Mouse (Mus musculus): Measurements from ENCODE around the gene Rpp21. TPM values are rescaled to one million over a fixed set of nuclear protein-coding genes. Genes with fewer than 3 reads are reported as not detected.
"Not testable (repeated sequence)": the region's sequence is repeated elsewhere in the genome, so short reads cannot be mapped to it uniquely, and the experiment has no call there.

Gene Rpp21
- polyA plus RNA-seq, 1 experiment from 2014 or later = 107 TPM

GRCm38 (mm10) chr17:36261511-36262166 lies 3.8 kb upstream of the Rpp21 start:
- H3K4me2 ChIP-seq (replicated peaks) = no peak overlapping the region
- 88% methylated on average over 9 of the region's 9 CpGs for WGBS
- H3K9ac ChIP-seq = no peak overlapping the region
- peaks cover 8% of the 10 kb centered on the region for H3K4me1 ChIP-seq
- H3K27me3 ChIP-seq = no peaks in the 10 kb centered on the region
- H3K9me3 ChIP-seq (replicated peaks) = no peaks in the 10 kb centered on the region
- ATAC-seq (ENCODE audit: insufficient number of reproducible peaks, low FRiP score, low TSS enrichment, low read depth) = no peak
- H3K36me3 ChIP-seq = peaks cover 72% of the 10 kb centered on the region
- no peak overlapping the region for H3K4me3 ChIP-seq (replicated peaks)
- no peak overlapping the region for H3K27ac ChIP-seq (replicated peaks)

GRCm38 (mm10) chr17:36257241-36257947 lies 475 bp downstream of the Rpp21 start:
- Histone ChIP-seq H3K36me3 (peaks cover 43% of the 10 kb centered on the region), H3K4me1 (peaks cover 12% of the 10 kb centered on the region), H3K9me3 (replicated peaks) (no peaks in the 10 kb centered on the region), H3K4me3 (replicated peaks) (peak overlapping the region; percentile 71), H3K27ac (replicated peaks) (peak overlapping the region; percentile 83), H3K4me2 (replicated peaks) (peak overlapping the region; percentile 52), H3K27me3 (peaks cover 4% of the 10 kb centered on the region), H3K9ac (peak overlapping the region; percentile 49)
- WGBS = under 1% methylated on average over 37 of the region's 37 CpGs
- peak; percentile 92 for ATAC-seq (ENCODE audit: insufficient number of reproducible peaks, low FRiP score, low TSS enrichment, low read depth)

GRCm38 (mm10) chr17:36253087-36253600 lies 4.7 kb downstream of the Rpp21 start:
- Histone ChIP-seq H3K27me3 (peaks cover 25% of the 10 kb centered on the region), H3K9me3 (replicated peaks) (no peaks in the 10 kb centered on the region), H3K4me1 (peaks cover 20% of the 10 kb centered on the region), H3K36me3 (peaks cover 8% of the 10 kb centered on the region; the same call in 1 of the 2 replicates), H3K4me3 (replicated peaks) (no peak overlapping the region), H3K4me2 (replicated peaks) (no peak overlapping the region), H3K9ac (no peak overlapping the region), H3K27ac (replicated peaks) (no peak overlapping the region)
- WGBS = 46% methylated on average over 6 of the region's 6 CpGs
- no peak for ATAC-seq (ENCODE audit: insufficient number of reproducible peaks, low FRiP score, low TSS enrichment, low read depth)

- H3K4me1 ChIP-seq = peaks cover 16% of the 10 kb centered on the region
- peak overlapping the region; percentile 40 for H3K4me2 ChIP-seq (replicated peaks)
- no peak overlapping the region for H3K9ac ChIP-seq
- peak overlapping the region; percentile 23 for H3K4me3 ChIP-seq (replicated peaks)
- H3K9me3 ChIP-seq (replicated peaks) = no peaks in the 10 kb centered on the region
- peaks cover 8% of the 10 kb centered on the region; the same call in 1 of the 2 replicates for H3K36me3 ChIP-seq
- no peak overlapping the region for H3K27ac ChIP-seq (replicated peaks)
- ATAC-seq (ENCODE audit: insufficient number of reproducible peaks, low FRiP score, low TSS enrichment, low read depth) = no peak; the same call in 1 of the 2 replicates
- WGBS = 8% methylated on average over 25 of the region's 25 CpGs
- H3K27me3 ChIP-seq = peaks cover 25% of the 10 kb centered on the region
Measured at GRCm38 (mm10) chr17:36252250-36252876, 5.5 kb downstream of the Rpp21 start.

GRCm38 (mm10) chr17:36248886-36249285 lies 9.0 kb downstream of the Rpp21 start:
- no peak for ATAC-seq (ENCODE audit: insufficient number of reproducible peaks, low FRiP score, low TSS enrichment, low read depth)
- no peaks in the 10 kb centered on the region for H3K9me3 ChIP-seq (replicated peaks)
- H3K27me3 ChIP-seq = peaks cover 25% of the 10 kb centered on the region
- H3K4me3 ChIP-seq (replicated peaks) = no peak overlapping the region
- H3K4me2 ChIP-seq (replicated peaks) = no peak overlapping the region
- H3K4me1 ChIP-seq = peaks cover 9% of the 10 kb centered on the region; the same call in 1 of the 2 replicates
- H3K9ac ChIP-seq = no peak overlapping the region
- no peaks in the 10 kb centered on the region for H3K36me3 ChIP-seq
- H3K27ac ChIP-seq (replicated peaks) = no peak overlapping the region
- WGBS = 17% methylated on average over 33 of the region's 33 CpGs

- 77% methylated on average over 2 of the region's 2 CpGs for WGBS
- H3K27me3 ChIP-seq = peaks cover 17% of the 10 kb centered on the region
- no peak for ATAC-seq (ENCODE audit: insufficient number of reproducible peaks, low FRiP score, low TSS enrichment, low read depth)
- H3K4me2 ChIP-seq (replicated peaks) = no peak overlapping the region
- no peak overlapping the region for H3K27ac ChIP-seq (replicated peaks)
- H3K36me3 ChIP-seq = no peaks in the 10 kb centered on the region
- no peak overlapping the region for H3K4me3 ChIP-seq (replicated peaks)
- no peaks in the 10 kb centered on the region for H3K9me3 ChIP-seq (replicated peaks)
- H3K4me1 ChIP-seq = peaks cover 8% of the 10 kb centered on the region
- no peak overlapping the region for H3K9ac ChIP-seq
Measured at GRCm38 (mm10) chr17:36245741-36246140, 12.1 kb downstream of the Rpp21 start.

GRCm38 (mm10) chr17:36244031-36244430 lies 13.8 kb downstream of the Rpp21 start:
- Histone ChIP-seq H3K27ac (replicated peaks) (no peak overlapping the region), H3K9me3 (replicated peaks) (no peaks in the 10 kb centered on the region), H3K36me3 (no peaks in the 10 kb centered on the region), H3K4me3 (replicated peaks) (no peak overlapping the region), H3K4me1 (peaks cover 10% of the 10 kb centered on the region), H3K4me2 (replicated peaks) (no peak overlapping the region), H3K27me3 (peaks cover 8% of the 10 kb centered on the region), H3K9ac (no peak overlapping the region)
- 24% methylated on average over 5 of the region's 5 CpGs for WGBS
- no peak for ATAC-seq (ENCODE audit: insufficient number of reproducible peaks, low FRiP score, low TSS enrichment, low read depth)

- H3K27ac ChIP-seq (replicated peaks) = no peak overlapping the region
Measured at GRCm38 (mm10) chr17:36240637-36241213, 17.1 kb downstream of the Rpp21 start.

GRCm38 (mm10) chr17:36237321-36237921 lies 20.4 kb downstream of the Rpp21 start:
- Histone ChIP-seq H3K36me3 (no peaks in the 10 kb centered on the region), H3K9me3 (replicated peaks) (no peaks in the 10 kb centered on the region), H3K4me2 (replicated peaks) (peak overlapping the region; percentile 60), H3K4me3 (replicated peaks) (peak overlapping the region; percentile 37), H3K27me3 (peaks cover 34% of the 10 kb centered on the region), H3K9ac (no peak overlapping the region), H3K27ac (replicated peaks) (no peak overlapping the region), H3K4me1 (peaks cover 14% of the 10 kb centered on the region)
- ATAC-seq (ENCODE audit: insufficient number of reproducible peaks, low FRiP score, low TSS enrichment, low read depth) = peak; percentile 69; the same call in 1 of the 2 replicates
- WGBS = 2% methylated on average over 27 of the region's 27 CpGs

More at GRCm38 (mm10) chr17:36240637-36241213, 17.1 kb downstream of the Rpp21 start:
- Histone ChIP-seq H3K27me3 (peaks cover 22% of the 10 kb centered on the region), H3K4me1 (peaks cover 14% of the 10 kb centered on the region), H3K4me2 (replicated peaks) (0 out of 2 replicates have a peak overlapping the region, but pooled peaks have one; percentile 12), H3K9ac (no peak overlapping the region), H3K4me3 (replicated peaks) (no peak overlapping the region), H3K9me3 (replicated peaks) (no peaks in the 10 kb centered on the region), H3K36me3 (no peaks in the 10 kb centered on the region)
- ATAC-seq (ENCODE audit: insufficient number of reproducible peaks, low FRiP score, low TSS enrichment, low read depth) = no peak
- 5% methylated on average over 5 of the region's 5 CpGs for WGBS

- not testable (repeated sequence) for H3K9me3 ChIP-seq (replicated peaks); H3K36me3 ChIP-seq; H3K27ac ChIP-seq (replicated peaks); H3K9ac ChIP-seq; H3K4me3 ChIP-seq (replicated peaks); H3K4me1 ChIP-seq; H3K4me2 ChIP-seq (replicated peaks); ATAC-seq (ENCODE audit: insufficient number of reproducible peaks, low FRiP score, low TSS enrichment, low read depth)
- 20% methylated on average over 9 of the region's 9 CpGs for WGBS
- H3K27me3 ChIP-seq = peaks cover 38% of the 10 kb centered on the region
Measured at GRCm38 (mm10) chr17:36235300-36235699, 22.6 kb downstream of the Rpp21 start.
